Mouse (Mus musculus): ENCODE data around the gene Zfhx2. TPM values are rescaled to one million over a fixed set of nuclear protein-coding genes. Genes with fewer than 3 reads are reported as not detected.
A peak's percentile ranks its signal among the peaks of the same experiment; 100 is the strongest.

Zfhx2 gene
- polyA plus RNA-seq, 3 experiments from 2014 or later = 4.1 to 4.9 (median 4.2) TPM

GRCm38 (mm10) chr14:55105836-55106809, 14.0 kb upstream of the Zfhx2 start, which contains the start of gene Ap1g2:
Gene Ap1g2, minus strand, starts transcription at chr14:55106593.
- ATAC-seq = peak; percentile 88

DNA sequence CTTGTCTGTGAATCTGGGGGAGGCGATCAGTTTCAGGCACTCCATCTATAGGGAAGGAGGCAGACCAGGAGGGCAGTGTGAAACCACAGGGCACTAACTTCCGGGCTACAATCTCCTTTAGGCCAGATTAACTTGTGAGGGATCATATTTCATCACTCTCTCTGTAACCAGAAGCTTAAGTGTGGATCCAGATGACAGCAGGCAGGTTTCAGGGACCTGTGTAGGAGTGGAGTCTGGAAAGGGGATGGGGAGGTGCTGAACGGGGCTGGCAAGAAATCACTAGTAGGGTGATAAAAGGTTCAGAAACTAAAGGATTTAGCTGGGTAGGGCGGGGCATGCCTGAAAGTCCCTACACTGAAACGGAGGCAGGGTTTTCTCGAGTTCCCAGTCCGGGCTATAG, 13.3 kb upstream of the Zfhx2 start:
- ATAC-seq = no peak

DNA sequence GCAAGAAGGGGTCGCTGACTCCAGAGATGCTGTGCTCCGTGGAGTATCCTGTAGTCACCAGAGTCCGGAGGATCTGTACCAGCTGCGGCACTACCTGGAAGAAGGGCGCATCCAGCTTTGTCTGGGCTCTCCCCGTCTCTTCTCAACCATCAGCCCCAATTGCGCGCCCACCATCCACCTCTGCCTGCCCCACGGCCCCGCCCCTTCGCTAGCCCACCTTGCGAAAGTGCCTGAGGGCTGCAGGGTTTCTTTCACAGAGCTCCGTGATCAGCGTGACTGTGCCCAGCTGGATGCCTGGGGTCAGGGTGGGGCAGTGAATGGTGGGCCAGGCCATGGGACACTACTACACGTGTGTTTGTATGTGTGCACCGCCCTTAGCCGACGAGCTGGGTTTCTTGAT, 12.2 kb upstream of the Zfhx2 start:
- ATAC-seq = no peak

GRCm38 (mm10) chr14:55102253-55102785, 10.2 kb upstream of the Zfhx2 start:
- no peak for ATAC-seq

DNA sequence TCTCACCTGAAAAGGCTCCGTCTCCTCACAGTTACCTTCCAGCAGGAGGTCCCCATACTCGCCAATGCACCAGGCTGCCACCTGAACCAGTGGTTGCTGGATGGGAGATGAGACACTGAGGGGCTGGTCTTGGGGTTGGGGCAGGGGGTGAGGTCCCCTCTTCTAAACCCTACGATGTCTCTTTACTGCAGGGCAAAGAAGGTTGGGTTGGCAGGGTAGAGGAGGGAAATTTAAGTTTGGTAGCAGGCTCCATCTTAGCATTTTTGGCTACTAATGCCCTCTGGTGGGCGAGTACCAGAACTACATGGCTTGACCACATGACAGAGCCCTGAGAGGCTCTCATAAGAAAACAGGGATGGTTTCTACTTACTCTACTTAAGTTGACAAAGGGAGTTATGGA, 9.5 kb upstream of the Zfhx2 start:
- ATAC-seq = peak; percentile 18

DNA sequence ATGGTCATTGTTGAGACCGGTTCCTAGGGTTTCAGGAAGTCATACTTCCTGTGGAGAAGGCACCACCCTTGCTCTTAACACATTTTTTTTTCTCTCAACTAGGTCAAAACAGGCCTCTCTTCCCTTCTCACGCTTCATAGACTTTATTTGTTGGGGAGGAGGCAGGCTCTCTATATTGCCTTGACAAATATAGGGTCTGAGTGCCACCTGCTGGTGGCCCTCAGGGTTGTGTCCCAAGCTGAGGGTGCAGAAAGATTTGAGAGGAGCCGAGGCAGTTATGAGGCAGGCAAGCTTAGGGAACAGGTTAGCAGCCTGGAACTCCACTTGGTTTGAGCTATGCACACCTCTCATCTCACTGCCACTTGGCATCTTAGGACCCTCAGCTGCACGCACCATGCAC, 5.9 kb upstream of the Zfhx2 start:
- ATAC-seq = peak; percentile 72

GRCm38 (mm10) chr14:55097646-55098045, 5.5 kb upstream of the Zfhx2 start:
- ATAC-seq = peak; percentile 20

DNA sequence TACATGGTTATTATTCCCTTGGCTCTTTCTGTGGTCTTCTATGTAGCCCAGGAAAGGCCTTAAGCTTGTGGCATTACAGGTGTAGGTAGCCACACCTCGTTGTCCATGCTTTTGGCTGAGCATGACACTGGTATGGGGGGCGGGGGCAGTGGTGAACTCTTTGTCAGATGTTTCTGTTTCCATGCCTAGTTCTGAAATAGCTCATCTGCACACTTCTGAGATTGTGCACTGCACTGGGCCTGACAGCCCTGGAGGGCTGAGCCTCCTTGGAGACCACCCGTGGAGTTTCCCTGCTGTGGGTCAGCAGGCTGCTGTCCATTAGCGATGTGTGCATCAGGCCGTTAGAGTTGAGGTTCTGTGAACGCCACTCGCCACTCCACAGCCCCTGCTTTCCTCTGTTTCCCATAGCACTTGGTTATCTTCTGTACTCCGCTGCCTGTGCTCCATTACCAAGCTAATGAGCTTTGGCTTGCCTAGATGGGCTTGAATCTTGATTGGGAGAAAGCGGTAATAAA, 4.5 kb upstream of the Zfhx2 start:
- ATAC-seq = no peak

- ATAC-seq = no peak
Observed at GRCm38 (mm10) chr14:55095671-55096070, 3.5 kb upstream of the Zfhx2 start.

DNA sequence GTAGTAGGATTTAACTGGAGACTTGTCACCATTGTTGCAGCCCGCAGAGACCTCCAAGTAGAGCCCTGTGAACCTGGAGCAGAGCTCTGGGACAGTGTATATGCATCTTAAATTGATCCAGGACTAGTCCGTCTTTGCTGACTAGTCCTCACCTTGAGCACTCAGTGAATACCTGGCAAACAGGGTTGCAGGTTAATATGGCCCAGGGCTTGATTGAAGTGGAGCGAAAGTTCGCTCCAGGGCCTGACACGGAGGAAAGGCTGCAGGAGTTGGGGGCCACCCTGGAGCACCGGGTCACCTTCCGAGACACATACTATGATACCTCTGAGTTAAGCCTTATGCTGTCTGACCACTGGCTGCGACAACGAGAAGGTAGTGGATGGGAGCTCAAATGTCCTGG, 3.1 kb upstream of the Zfhx2 start:
- ATAC-seq = no peak

DNA sequence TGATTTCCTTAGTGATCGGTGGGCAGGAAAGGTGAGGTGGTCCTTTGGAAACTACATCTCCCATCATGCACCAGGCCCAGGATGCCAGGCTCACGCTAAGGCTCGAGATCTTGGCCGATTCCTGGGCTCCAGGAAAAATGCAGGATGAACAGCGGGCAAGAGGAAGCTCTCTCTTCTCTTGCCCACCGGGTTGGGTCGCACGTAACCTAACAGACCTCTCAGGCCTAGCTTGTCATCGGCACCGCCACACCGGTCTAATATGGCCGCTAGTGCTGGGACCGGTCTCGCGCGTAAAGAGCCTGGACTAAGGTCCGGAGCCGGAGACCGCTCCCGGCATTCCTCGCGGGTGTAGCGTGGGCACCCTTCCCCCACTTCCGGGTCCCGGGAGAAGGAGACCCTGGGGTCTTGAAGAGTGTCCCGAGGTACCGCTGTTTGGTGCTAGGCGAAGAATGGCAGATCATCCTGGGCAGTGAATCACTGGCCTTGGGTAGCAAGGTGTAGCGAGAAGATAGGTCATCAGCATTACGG, 2.6 kb upstream of the Zfhx2 start, which contains the start of gene Thtpa:
Gene Thtpa (plus strand): TSS at position 81 of the 528 bp plus-strand sequence.
- peak; percentile 30 for ATAC-seq

DNA sequence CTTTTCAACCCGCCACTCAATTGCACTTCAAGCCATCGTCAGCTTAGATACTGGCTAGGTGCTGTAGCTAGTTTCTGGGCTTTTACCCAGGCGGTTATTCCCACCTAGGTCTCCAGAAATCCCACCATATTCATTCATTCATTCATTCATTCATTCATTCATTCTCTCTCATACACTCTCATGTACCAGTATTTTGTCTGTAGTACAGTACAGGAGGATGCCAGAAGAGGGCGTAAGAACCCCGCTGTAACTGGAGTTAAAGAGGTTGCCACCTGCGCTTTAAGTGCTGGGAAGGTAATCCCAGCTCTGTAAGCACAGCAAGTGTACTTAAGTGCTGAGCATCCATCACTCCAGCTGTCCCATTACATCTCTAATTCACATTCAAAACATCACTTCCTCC, 1.8 kb upstream of the Zfhx2 start:
- ATAC-seq = no peak

- ATAC-seq = no peak
Observed at GRCm38 (mm10) chr14:55091209-55091865, 787 bp downstream of the Zfhx2 start.

DNA sequence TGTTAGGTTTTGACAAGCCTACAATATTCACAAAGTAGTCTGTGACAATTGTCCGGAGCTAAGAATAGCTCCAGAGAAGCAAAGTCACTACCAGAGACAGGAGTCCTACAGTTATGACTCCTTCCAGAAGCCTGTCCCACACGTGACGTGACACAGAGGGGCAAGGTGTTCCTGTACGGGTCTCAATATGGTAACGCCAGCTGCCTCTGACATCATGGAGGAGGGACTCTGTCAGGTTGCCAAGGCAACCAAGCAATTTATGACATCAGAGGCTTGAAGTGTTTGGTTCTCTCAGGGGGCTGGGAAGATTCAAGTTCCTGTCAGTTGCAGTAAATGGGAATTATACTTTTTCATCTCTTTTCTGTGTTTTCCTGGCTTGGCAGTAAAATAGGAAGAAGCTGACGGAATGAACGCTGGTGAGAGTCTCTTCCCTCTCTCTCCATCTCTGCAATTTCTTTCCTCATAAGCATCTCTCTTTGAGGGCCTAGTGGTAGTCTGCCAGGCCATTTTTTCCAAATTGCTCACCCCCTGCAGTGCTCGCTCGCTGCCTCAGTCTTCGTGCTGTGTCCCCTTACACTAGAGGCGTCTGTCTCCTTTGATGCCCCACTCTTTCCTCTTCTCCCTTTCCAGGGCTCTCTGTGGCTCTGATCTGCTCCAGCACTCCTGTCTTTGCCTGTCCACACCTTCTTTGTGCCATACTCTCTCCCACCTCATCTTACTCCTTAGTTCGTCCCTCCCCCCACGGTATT, 2.8 kb downstream of the Zfhx2 start:
- no peak for ATAC-seq

GRCm38 (mm10) chr14:55086009-55086514, 6.1 kb downstream of the Zfhx2 start:
- no peak for ATAC-seq

GRCm38 (mm10) chr14:55085324-55086008, 6.7 kb downstream of the Zfhx2 start:
- ATAC-seq = no peak

- ATAC-seq = no peak
Observed at GRCm38 (mm10) chr14:55083481-55083880, 8.6 kb downstream of the Zfhx2 start.

DNA sequence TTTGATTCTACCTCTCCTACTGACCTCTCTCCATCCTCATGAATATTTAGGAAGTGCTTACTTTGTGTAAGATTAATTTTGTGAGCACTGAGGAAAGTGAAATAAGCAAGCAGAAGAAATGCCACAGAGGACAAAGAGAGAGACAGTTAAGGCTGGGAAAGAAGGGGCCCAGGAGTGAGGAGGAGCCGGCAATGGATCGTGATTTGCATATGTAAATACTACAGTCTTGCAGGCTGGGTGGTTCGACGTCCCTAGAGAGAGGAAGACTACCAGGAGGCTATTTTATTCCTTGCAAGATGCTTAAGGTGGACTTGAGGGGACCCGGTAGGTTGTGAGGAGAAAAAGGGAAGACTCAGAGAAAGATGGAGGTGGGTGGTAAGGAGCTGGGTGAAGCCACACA, 11.0 kb downstream of the Zfhx2 start:
- ATAC-seq = no peak

GRCm38 (mm10) chr14:55079214-55079970, 12.7 kb downstream of the Zfhx2 start:
- ATAC-seq = peak; percentile 82

GRCm38 (mm10) chr14:55078366-55078989, 13.6 kb downstream of the Zfhx2 start:
- ATAC-seq = no peak
